Mouse (Mus musculus) limb, embryonic 13.5 days (tissue): ENCODE data around the gene Mrpl44. TPM values are rescaled to one million over a fixed set of nuclear protein-coding genes. Genes with fewer than 3 reads are reported as not detected.

ENCODE experiments used
- ATAC-seq: fragments of 200-750 bp; cut with Nextera tagmentation; 2 replicates; pipeline ENCODE4 v1.8.0; 2017; ENCODE audit warnings: low read depth, moderate number of reproducible peaks, moderate TSS enrichment; ENCODE audit not compliant: low FRiP score
- H3K27ac ChIP-seq: fragments of 300-500 bp; sonication (generic); 2 replicates; pipeline ENCODE4 v1.5.1; 2015; ENCODE audit warnings: inconsistent platforms, mild to moderate bottlenecking, moderate library complexity
- H3K27me3 ChIP-seq: fragments of 300-500 bp; sonication (generic); 2 replicates; pipeline ENCODE4 v1.6.1; 2015; ENCODE audit warnings: mild to moderate bottlenecking, inconsistent platforms
- H3K36me3 ChIP-seq: fragments of 300-500 bp; sonication (generic); 2 replicates; pipeline ENCODE4 v1.6.1; 2015; ENCODE audit warnings: inconsistent platforms, mild to moderate bottlenecking, moderate library complexity
- H3K4me1 ChIP-seq: fragments of 300-500 bp; sonication (generic); 2 replicates; pipeline ENCODE4 v1.6.1; 2015; ENCODE audit warnings: inconsistent platforms
- H3K4me2 ChIP-seq: fragments of 300-500 bp; sonication (generic); replicated peaks from 2 replicates; pipeline ENCODE4 v1.6.1; 2015; ENCODE audit warnings: inconsistent platforms, mild to moderate bottlenecking, moderate library complexity
- H3K4me3 ChIP-seq: fragments of 300-500 bp; sonication (generic); 2 replicates; pipeline ENCODE4 v1.5.1; 2015; ENCODE audit warnings: moderate library complexity, mild to moderate bottlenecking, inconsistent platforms
- H3K9ac ChIP-seq: fragments of 300-500 bp; sonication (generic); 2 replicates; pipeline ENCODE4 v1.6.1; 2015; ENCODE audit warnings: mild to moderate bottlenecking, inconsistent platforms
- H3K9me3 ChIP-seq: fragments of 300-500 bp; sonication (generic); 2 replicates; pipeline ENCODE4 v1.6.1; 2016; ENCODE audit warnings: inconsistent platforms
- whole genome bisulfite sequencing: fragments of 180-500 bp; shearing (Covaris S2); methylation state at CpG from one replicate; pipeline ENCODE4 v1.1.7; 2015; 5-methylcytosine and 5-hydroxymethylcytosine counted together
- polyA plus RNA-seq: library from polyadenylated mRNA; unstranded; fragments of >200 nt; fragmentation: Nextera tagmentation; extraction: Ambion mirVana; gene quantifications from 2 replicates; pipeline ENCODE4 v1.2.1, GENCODE M21; 2015

The Mrpl44 gene
- polyA plus RNA-seq, 1 experiment from 2014 or later, result 42.1 TPM

- peaks cover 4% of the 10 kb centered on the region; the same call in 1 of the 2 replicates for H3K9me3 ChIP-seq
- H3K4me2 ChIP-seq, result no peak overlapping the region
- no peak overlapping the region for H3K9ac ChIP-seq
- ATAC-seq, result no peak
- no peak overlapping the region for H3K4me3 ChIP-seq
- H3K36me3 ChIP-seq, result no peaks in the 10 kb centered on the region
- no peaks in the 10 kb centered on the region for H3K27me3 ChIP-seq
- WGBS, result 85% methylated on average over 3 of the region's 3 CpGs
- peaks cover 19% of the 10 kb centered on the region for H3K4me1 ChIP-seq
- H3K27ac ChIP-seq, result no peak overlapping the region
Measured at GRCm38 (mm10) chr1:79754936-79755335, 20.9 kb upstream of the Mrpl44 start.

DNA sequence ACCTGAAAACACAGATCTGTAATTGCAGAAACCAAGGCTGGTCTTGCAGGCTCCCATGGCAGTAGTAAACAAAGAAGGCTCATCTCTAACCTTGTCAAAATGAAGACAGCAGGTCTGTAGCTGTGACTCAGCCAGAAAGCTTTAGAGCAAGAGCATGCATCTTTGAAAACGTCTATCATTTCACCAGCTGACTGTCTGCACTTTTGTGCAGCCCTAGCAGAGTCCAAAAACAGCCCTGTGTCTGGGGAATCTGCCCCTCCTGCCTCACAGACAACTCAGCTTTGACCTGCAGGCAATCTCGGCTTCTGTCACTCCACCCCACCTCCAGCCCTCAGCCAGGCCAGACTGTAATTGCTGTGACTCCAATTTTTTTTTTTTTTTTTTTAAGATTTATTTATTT lies 20.4 kb upstream of the Mrpl44 start:
- peaks cover 21% of the 10 kb centered on the region for H3K4me1 ChIP-seq
- peaks cover 3% of the 10 kb centered on the region; the same call in 1 of the 2 replicates for H3K9me3 ChIP-seq
- no peak overlapping the region for H3K27ac ChIP-seq
- H3K27me3 ChIP-seq, result no peaks in the 10 kb centered on the region
- H3K9ac ChIP-seq, result no peak overlapping the region
- H3K4me3 ChIP-seq, result no peak overlapping the region
- no peak overlapping the region for H3K4me2 ChIP-seq
- no peak for ATAC-seq
- WGBS, result 57% methylated on average over 2 of the region's 2 CpGs
- no peaks in the 10 kb centered on the region for H3K36me3 ChIP-seq

GRCm38 (mm10) chr1:79756417-79756816 lies 19.4 kb upstream of the Mrpl44 start:
- Histone ChIP-seq H3K4me2 (no peak overlapping the region), H3K9ac (no peak overlapping the region), H3K36me3 (no peaks in the 10 kb centered on the region), H3K4me1 (peaks cover 26% of the 10 kb centered on the region), H3K27ac (no peak overlapping the region), H3K4me3 (no peak overlapping the region), H3K27me3 (no peaks in the 10 kb centered on the region), H3K9me3 (no peaks in the 10 kb centered on the region)
- no peak for ATAC-seq
- 84% methylated on average over 5 of the region's 5 CpGs for WGBS

DNA sequence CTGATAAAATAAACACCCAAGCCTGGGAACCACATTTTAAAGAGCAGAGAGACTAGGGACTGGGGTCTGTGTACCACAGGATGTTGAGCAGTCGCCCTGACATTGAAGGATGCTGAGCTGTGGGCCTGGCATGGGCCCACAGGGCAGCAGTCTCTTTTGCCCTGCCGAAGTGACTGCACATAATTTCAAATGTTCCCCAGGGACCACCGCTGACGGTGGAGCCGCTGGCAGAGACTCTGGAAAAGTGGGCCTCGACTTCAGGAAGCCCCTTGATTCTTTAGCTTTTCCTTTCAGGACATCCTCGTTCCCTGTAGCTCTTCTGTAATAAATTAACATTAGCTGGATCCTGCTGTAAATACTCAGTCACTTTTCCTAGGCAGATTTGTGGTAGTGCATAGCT lies 18.7 kb upstream of the Mrpl44 start:
- H3K4me1 ChIP-seq, result peaks cover 26% of the 10 kb centered on the region
- WGBS, result 54% methylated on average over 7 of the region's 7 CpGs
- H3K4me3 ChIP-seq, result no peak overlapping the region
- no peaks in the 10 kb centered on the region for H3K9me3 ChIP-seq
- no peak overlapping the region for H3K4me2 ChIP-seq
- H3K27ac ChIP-seq, result no peak overlapping the region
- no peak for ATAC-seq
- H3K9ac ChIP-seq, result no peak overlapping the region
- H3K27me3 ChIP-seq, result no peaks in the 10 kb centered on the region
- H3K36me3 ChIP-seq, result no peaks in the 10 kb centered on the region

- no peak for ATAC-seq
- Histone ChIP-seq H3K27ac (no peak overlapping the region), H3K4me1 (peaks cover 26% of the 10 kb centered on the region), H3K9me3 (no peaks in the 10 kb centered on the region), H3K9ac (no peak overlapping the region), H3K27me3 (no peaks in the 10 kb centered on the region), H3K4me3 (no peak overlapping the region), H3K4me2 (no peak overlapping the region), H3K36me3 (no peaks in the 10 kb centered on the region)
- WGBS, result 77% methylated on average over 4 of the region's 4 CpGs
Measured at GRCm38 (mm10) chr1:79757597-79757996, 18.2 kb upstream of the Mrpl44 start.

DNA sequence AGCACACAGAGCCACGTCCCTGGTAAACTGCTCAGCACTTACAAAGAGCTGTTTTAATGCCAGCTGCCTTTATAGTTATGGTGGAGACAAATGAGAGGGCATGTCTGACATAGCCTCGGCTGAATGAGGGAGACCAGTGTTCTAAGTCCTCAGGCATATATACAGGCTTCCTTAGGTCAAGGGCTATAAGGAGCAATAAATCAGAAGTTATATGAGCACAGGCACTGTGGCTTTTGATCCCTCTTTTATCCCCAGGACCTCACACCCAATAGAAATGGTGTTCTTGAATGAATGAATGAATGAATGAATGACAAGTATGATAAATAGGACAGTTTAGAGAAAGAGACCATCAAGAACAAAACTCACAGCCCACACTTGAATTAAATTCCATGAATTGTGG lies 16.8 kb upstream of the Mrpl44 start:
- Histone ChIP-seq H3K27me3 (no peaks in the 10 kb centered on the region), H3K36me3 (no peaks in the 10 kb centered on the region), H3K4me1 (peaks cover 26% of the 10 kb centered on the region), H3K9ac (no peak overlapping the region), H3K4me2 (no peak overlapping the region; the same call in 1 of the 2 replicates), H3K9me3 (no peaks in the 10 kb centered on the region), H3K4me3 (no peak overlapping the region), H3K27ac (no peak overlapping the region)
- no peak for ATAC-seq
- 25% methylated on average over 2 of the region's 2 CpGs for WGBS

DNA sequence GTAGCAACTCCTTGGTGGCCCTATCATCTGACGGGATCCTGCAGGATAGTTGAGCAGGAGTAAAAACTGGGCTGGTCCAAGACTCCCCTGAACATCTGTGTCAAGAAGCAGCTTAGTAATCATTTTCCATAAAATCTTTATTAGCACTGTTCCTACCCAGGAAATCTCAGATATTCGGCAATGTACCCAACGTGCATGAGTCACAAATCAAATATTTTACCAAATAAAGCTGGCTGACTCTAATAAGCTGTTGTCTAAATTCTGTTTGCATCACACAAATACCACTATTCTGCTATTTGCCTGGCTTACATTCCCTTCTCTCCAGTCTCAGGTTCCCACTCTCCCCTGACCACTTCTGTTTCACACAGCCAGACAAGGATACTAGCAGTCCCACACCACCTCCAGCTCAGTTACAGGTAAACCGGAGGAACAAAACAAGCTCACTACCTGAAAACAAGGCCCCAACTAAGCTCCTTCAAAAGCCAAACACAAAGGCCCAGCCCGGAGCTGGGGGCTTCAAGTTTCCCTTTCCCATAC lies 16.3 kb upstream of the Mrpl44 start:
- no peaks in the 10 kb centered on the region for H3K36me3 ChIP-seq
- no peak overlapping the region for H3K27ac ChIP-seq
- no peak for ATAC-seq
- H3K9ac ChIP-seq, result no peak overlapping the region
- 58% methylated on average over 5 of the region's 5 CpGs for WGBS
- H3K27me3 ChIP-seq, result no peaks in the 10 kb centered on the region
- no peak overlapping the region for H3K4me3 ChIP-seq
- peak overlapping the region; percentile 83; the same call in 1 of the 2 replicates for H3K4me2 ChIP-seq
- no peaks in the 10 kb centered on the region for H3K9me3 ChIP-seq
- H3K4me1 ChIP-seq, result peaks cover 26% of the 10 kb centered on the region

- H3K27ac ChIP-seq, result no peak overlapping the region
- no peak for ATAC-seq
- H3K27me3 ChIP-seq, result no peaks in the 10 kb centered on the region
- H3K9ac ChIP-seq, result peak overlapping the region; percentile 81
- peak overlapping the region; percentile 83 for H3K4me2 ChIP-seq
- no peaks in the 10 kb centered on the region for H3K9me3 ChIP-seq
- H3K4me1 ChIP-seq, result peaks cover 26% of the 10 kb centered on the region
- WGBS, result 4% methylated on average over 11 of the region's 11 CpGs
- no peaks in the 10 kb centered on the region for H3K36me3 ChIP-seq
- H3K4me3 ChIP-seq, result peak overlapping the region; percentile 87
Measured at GRCm38 (mm10) chr1:79760656-79761055, 15.2 kb upstream of the Mrpl44 start.

- Histone ChIP-seq H3K9ac (peak overlapping the region; percentile 81), H3K4me2 (peak overlapping the region; percentile 83), H3K9me3 (no peaks in the 10 kb centered on the region), H3K27ac (no peak overlapping the region), H3K36me3 (no peaks in the 10 kb centered on the region), H3K4me3 (peak overlapping the region; percentile 87), H3K27me3 (no peaks in the 10 kb centered on the region), H3K4me1 (peaks cover 26% of the 10 kb centered on the region)
- peak; percentile 95 for ATAC-seq
- under 1% methylated on average over 64 of the region's 65 CpGs for WGBS
Measured at GRCm38 (mm10) chr1:79761106-79761916, 14.5 kb upstream of the Mrpl44 start.

DNA sequence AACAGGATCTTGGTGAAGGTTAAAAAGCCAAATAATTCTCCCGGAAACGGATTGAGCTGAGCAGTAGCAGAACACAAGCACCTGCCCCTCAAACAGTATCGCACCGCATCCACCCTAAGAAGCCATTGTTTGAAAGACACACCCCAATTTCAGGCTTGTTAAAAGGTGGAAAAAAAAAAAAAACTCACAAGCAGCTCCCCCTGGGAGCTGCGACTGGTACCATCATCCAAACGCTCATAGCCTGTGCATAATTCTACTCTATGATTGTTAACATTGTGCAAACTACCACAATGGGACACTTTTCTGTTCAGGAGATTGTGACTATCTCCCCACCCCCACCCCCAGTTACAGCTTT lies 13.9 kb upstream of the Mrpl44 start:
- Histone ChIP-seq H3K9ac (no peak overlapping the region), H3K27me3 (no peaks in the 10 kb centered on the region), H3K4me3 (peak overlapping the region; percentile 87), H3K9me3 (no peaks in the 10 kb centered on the region), H3K36me3 (no peaks in the 10 kb centered on the region), H3K4me1 (peaks cover 25% of the 10 kb centered on the region), H3K27ac (no peak overlapping the region), H3K4me2 (peak overlapping the region; percentile 83)
- 3% methylated on average over 6 of the region's 6 CpGs for WGBS
- ATAC-seq, result peak; percentile 41

DNA sequence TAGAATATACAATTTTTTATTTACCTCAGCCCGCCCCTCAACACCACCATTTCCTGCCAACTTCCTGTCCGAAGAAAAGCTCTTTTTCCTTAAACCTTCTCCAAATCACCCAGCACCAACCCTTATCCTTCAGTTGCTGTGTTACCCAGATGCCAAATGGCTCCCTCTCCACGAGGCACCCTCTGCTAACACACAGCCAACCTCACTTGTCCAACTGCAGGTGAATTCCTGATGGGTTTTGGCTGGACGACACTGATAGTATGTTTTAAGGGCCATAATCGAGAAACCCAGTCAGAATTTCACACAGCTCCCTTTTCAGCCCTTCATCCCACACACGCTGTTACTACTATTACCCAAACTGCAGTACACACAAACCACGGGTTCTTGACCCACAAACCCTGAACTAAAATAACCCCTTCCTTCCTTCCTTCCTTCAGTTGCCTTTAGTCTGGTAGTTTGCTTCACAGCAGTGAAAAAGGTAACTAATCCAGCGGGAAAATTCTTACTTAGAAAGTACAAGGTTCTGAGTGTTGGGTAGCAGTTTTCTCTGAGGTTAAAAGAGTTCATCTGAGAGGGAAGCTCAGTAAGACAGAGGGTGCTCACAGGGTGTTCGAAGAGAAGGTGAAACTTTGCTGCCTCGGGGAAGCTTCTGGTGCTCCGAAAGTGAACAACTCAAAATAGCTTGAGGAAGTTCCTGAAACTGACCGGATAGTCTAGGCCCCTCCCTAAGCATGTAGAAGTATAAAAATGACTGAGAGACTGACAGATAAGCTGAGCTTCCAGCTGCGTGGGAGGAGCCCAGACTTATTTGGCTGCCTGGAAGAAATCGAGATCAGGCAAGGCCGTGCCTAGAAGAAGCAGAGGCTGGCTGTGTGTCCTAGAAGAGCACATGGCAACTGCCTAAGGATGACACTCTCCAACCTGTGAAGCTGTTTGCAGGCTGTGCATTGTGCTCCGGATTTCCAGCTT lies 13.3 kb upstream of the Mrpl44 start:
- Histone ChIP-seq H3K9ac (no peak overlapping the region), H3K4me3 (peak overlapping the region; percentile 87), H3K36me3 (no peaks in the 10 kb centered on the region), H3K4me1 (peaks cover 20% of the 10 kb centered on the region), H3K4me2 (peak overlapping the region; percentile 83), H3K27ac (no peak overlapping the region), H3K27me3 (no peaks in the 10 kb centered on the region), H3K9me3 (no peaks in the 10 kb centered on the region)
- ATAC-seq, result no peak
- 63% methylated on average over 16 of the region's 16 CpGs for WGBS

DNA sequence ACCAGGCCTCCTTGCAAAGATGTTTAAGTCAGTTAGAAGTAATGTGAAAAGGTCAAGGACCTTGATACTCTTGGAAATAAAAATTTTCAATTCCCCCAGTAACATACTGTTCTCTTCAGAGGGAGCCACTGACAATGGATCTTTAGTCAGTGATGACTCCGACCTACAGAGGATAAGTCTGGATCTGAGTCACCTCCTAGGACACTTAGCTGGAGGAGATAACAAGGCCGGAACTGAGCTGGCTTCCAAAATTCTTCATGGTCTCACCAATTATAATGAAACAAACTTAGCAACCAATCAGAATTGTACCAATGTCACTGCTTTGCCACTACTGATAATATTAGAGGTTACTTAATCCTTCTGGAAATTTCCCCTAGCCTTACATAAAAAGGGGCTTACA lies 11.8 kb upstream of the Mrpl44 start:
- no peak overlapping the region for H3K9ac ChIP-seq
- no peaks in the 10 kb centered on the region for H3K36me3 ChIP-seq
- no peaks in the 10 kb centered on the region for H3K9me3 ChIP-seq
- no peaks in the 10 kb centered on the region for H3K27me3 ChIP-seq
- no peak for ATAC-seq
- H3K27ac ChIP-seq, result no peak overlapping the region
- WGBS, result 85% methylated on average over 2 of the region's 2 CpGs
- no peak overlapping the region for H3K4me2 ChIP-seq
- H3K4me1 ChIP-seq, result peaks cover 16% of the 10 kb centered on the region
- no peak overlapping the region for H3K4me3 ChIP-seq
